Mouse (Mus musculus): ENCODE measurements around the gene Camk2g. TPM values are rescaled to one million over a fixed set of nuclear protein-coding genes. Genes with fewer than 3 reads are reported as not detected.

Gene Camk2g
- polyA plus RNA-seq, 1 experiment: 16.4 TPM

DNA sequence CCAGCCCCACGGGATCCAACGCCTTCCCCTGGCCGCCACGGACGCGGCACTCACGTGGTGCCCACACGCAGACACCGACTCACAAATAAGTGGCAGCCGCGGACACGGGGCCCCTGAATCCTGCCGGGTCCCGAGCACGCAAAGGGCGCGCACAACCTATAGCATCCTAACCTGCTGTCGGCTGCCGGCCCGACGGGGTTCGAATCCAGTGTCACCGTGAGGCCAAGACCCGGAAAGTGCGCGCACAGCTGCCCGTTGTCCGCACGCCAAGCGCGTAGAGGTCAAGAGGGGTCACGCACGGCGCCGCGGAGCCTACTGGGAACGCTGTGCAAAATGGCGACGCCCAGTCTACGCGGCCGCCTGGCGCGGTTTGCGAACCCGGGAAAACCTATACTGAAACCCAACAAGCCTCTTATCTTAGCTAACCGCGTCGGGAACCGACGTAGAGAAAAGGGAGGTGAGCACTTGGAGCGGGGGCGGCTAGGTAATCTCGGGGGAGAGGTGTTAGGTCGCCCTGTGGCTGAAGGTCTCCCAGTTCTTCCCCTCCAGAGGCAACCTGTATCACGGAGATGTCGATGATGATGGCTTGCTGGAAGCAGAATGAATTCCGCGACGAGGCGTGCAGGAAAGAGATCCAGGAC, 91.0 kb downstream of the Camk2g start, which contains the start of gene Chchd1:
Gene Chchd1 (plus strand): TSS at position 266 of the 641 bp plus-strand sequence.
- Histone ChIP-seq H3K27ac (ENCODE audit: control insufficient read depth, insufficient read depth, low read depth, low read length) (peak within 1 kb of the TSS; percentile 80), H3K4me3 (ENCODE audit: control insufficient read depth, low read depth, low read length) (peak within 1 kb of the TSS; percentile 91), H3K27me3 (ENCODE audit: control insufficient read depth, insufficient read depth, low read length) (no peaks in the 10 kb centered on the region), H3K4me1 (ENCODE audit: control insufficient read depth, insufficient read depth, low read length) (no peaks in the 10 kb centered on the region; the same call in 1 of the 2 replicates), H3K36me3 (ENCODE audit: control insufficient read depth, insufficient read depth, low read length) (no peaks in the 10 kb centered on the region)
- TF ChIP-seq CTCF (IDR thresholded peaks at IDR 0.05; ENCODE audit: control insufficient read depth, insufficient read depth, insufficient replicate concordance, low read depth, low read length): no peak
- TF ChIP-seq POLR2A (IDR thresholded peaks at IDR 0.05; ENCODE audit: control insufficient read depth, low read depth, low read length): peak; percentile 96

GRCm38 (mm10) chr14:20702096-20702740, 91.7 kb downstream of the Camk2g start:
- Histone ChIP-seq H3K4me3 (ENCODE audit: control insufficient read depth, low read depth, low read length) (peak overlapping the region; percentile 91), H3K4me1 (ENCODE audit: control insufficient read depth, insufficient read depth, low read length) (no peaks in the 10 kb centered on the region; the same call in 1 of the 2 replicates)

GRCm38 (mm10) chr14:20701554-20701953, 92.3 kb downstream of the Camk2g start:
- Histone ChIP-seq H3K4me3 (ENCODE audit: control insufficient read depth, low read depth, low read length) (peak overlapping the region; percentile 10; the same call in 1 of the 2 replicates), H3K36me3 (ENCODE audit: control insufficient read depth, insufficient read depth, low read length) (no peaks in the 10 kb centered on the region), H3K27ac (ENCODE audit: control insufficient read depth, insufficient read depth, low read depth, low read length) (no peak overlapping the region), H3K27me3 (ENCODE audit: control insufficient read depth, insufficient read depth, low read length) (no peaks in the 10 kb centered on the region), H3K4me1 (ENCODE audit: control insufficient read depth, insufficient read depth, low read length) (no peaks in the 10 kb centered on the region; the same call in 1 of the 2 replicates)
- TF ChIP-seq POLR2A (IDR thresholded peaks at IDR 0.05; ENCODE audit: control insufficient read depth, low read depth, low read length) (no peak), CTCF (IDR thresholded peaks at IDR 0.05; ENCODE audit: control insufficient read depth, insufficient read depth, insufficient replicate concordance, low read depth, low read length) (no peak)

More at GRCm38 (mm10) chr14:20702096-20702740, 91.7 kb downstream of the Camk2g start:
- Histone ChIP-seq H3K36me3 (ENCODE audit: control insufficient read depth, insufficient read depth, low read length) (no peaks in the 10 kb centered on the region), H3K27ac (ENCODE audit: control insufficient read depth, insufficient read depth, low read depth, low read length) (peak overlapping the region; percentile 80), H3K27me3 (ENCODE audit: control insufficient read depth, insufficient read depth, low read length) (no peaks in the 10 kb centered on the region)
- TF ChIP-seq CTCF (IDR thresholded peaks at IDR 0.05; ENCODE audit: control insufficient read depth, insufficient read depth, insufficient replicate concordance, low read depth, low read length) (no peak), POLR2A (IDR thresholded peaks at IDR 0.05; ENCODE audit: control insufficient read depth, low read depth, low read length) (no peak)

DNA sequence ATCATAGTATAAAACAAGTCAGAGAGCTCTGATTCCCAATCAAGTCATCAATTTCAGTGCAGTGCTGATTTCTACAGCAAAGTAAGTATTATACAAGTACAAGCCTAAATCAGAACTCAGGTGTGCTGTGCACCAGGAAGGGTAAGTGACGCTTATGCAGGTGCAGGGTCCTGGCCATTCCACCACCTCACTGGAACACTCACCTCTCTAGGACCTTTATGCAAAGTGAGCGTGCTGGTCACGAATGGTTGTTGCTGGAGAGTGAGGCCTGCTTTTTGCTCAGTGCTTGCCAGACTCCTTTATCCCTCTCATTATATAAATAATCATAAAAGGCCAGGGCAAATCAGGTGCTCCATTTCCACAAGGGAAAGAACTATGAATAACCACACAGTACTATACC, 93.5 kb downstream of the Camk2g start:
- no peak overlapping the region for H3K27ac ChIP-seq (ENCODE audit: control insufficient read depth, insufficient read depth, low read depth, low read length)

DNA sequence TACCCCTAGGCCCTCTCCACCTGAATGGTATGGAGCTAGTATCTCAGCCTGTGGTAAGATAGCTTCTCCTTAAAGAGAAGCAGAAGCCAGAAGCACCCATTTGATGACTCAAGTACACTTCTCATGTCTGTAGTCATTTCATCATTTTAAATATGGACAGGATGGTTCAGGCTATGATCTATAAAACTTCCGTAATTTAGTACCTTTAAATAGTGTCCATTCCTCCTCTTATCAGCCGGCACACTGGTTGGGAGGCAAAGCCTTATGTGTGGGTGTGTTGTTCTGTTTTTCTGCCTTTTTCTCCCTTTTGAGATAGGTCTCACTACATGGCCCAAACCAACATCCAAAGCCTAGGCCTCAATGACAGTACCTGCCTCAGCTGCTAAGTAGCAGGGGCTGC, 95.4 kb downstream of the Camk2g start:
- Histone ChIP-seq H3K27ac (ENCODE audit: control insufficient read depth, insufficient read depth, low read depth, low read length) (no peak overlapping the region), H3K4me3 (ENCODE audit: control insufficient read depth, low read depth, low read length) (no peak overlapping the region), H3K36me3 (ENCODE audit: control insufficient read depth, insufficient read depth, low read length) (no peaks in the 10 kb centered on the region), H3K4me1 (ENCODE audit: control insufficient read depth, insufficient read depth, low read length) (peaks cover 12% of the 10 kb centered on the region), H3K27me3 (ENCODE audit: control insufficient read depth, insufficient read depth, low read length) (no peaks in the 10 kb centered on the region)
- TF ChIP-seq CTCF (IDR thresholded peaks at IDR 0.05; ENCODE audit: control insufficient read depth, insufficient read depth, insufficient replicate concordance, low read depth, low read length) (no peak), POLR2A (IDR thresholded peaks at IDR 0.05; ENCODE audit: control insufficient read depth, low read depth, low read length) (no peak)

More for the DNA sequence above, 93.5 kb downstream of the Camk2g start:
- H3K4me3 ChIP-seq (ENCODE audit: control insufficient read depth, low read depth, low read length): no peak overlapping the region
- H3K36me3 ChIP-seq (ENCODE audit: control insufficient read depth, insufficient read depth, low read length): no peaks in the 10 kb centered on the region
- H3K27me3 ChIP-seq (ENCODE audit: control insufficient read depth, insufficient read depth, low read length): no peaks in the 10 kb centered on the region
- no peak for TF ChIP-seq CTCF (IDR thresholded peaks at IDR 0.05; ENCODE audit: control insufficient read depth, insufficient read depth, insufficient replicate concordance, low read depth, low read length)
- TF ChIP-seq POLR2A (IDR thresholded peaks at IDR 0.05; ENCODE audit: control insufficient read depth, low read depth, low read length): no peak
- peaks cover 7% of the 10 kb centered on the region for H3K4me1 ChIP-seq (ENCODE audit: control insufficient read depth, insufficient read depth, low read length)

DNA sequence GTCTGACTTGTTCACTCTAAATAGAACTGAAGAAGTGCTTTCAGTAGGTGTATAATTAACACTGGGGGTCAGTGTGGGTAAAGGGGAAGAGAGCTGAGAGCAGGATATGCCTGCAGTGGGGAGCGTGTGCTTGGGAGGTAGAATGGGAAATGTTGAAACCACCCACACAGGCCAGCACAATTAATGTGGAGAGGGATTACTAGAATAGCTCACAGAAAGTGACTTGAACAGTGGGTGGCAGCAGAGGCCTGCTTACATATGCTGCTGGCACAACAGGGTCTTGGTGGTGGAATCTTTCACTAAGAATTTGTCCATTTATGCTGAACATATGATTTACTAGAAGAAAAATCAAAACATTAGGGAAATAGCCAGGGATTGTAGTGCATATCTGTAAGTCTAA, 96.9 kb downstream of the Camk2g start:
- Histone ChIP-seq H3K27ac (ENCODE audit: control insufficient read depth, insufficient read depth, low read depth, low read length) (no peak overlapping the region), H3K36me3 (ENCODE audit: control insufficient read depth, insufficient read depth, low read length) (no peaks in the 10 kb centered on the region; the same call in 1 of the 2 replicates), H3K4me1 (ENCODE audit: control insufficient read depth, insufficient read depth, low read length) (peaks cover 12% of the 10 kb centered on the region), H3K27me3 (ENCODE audit: control insufficient read depth, insufficient read depth, low read length) (no peaks in the 10 kb centered on the region), H3K4me3 (ENCODE audit: control insufficient read depth, low read depth, low read length) (no peak overlapping the region)
- TF ChIP-seq CTCF (IDR thresholded peaks at IDR 0.05; ENCODE audit: control insufficient read depth, insufficient read depth, insufficient replicate concordance, low read depth, low read length): no peak
- no peak for TF ChIP-seq POLR2A (IDR thresholded peaks at IDR 0.05; ENCODE audit: control insufficient read depth, low read depth, low read length)

DNA sequence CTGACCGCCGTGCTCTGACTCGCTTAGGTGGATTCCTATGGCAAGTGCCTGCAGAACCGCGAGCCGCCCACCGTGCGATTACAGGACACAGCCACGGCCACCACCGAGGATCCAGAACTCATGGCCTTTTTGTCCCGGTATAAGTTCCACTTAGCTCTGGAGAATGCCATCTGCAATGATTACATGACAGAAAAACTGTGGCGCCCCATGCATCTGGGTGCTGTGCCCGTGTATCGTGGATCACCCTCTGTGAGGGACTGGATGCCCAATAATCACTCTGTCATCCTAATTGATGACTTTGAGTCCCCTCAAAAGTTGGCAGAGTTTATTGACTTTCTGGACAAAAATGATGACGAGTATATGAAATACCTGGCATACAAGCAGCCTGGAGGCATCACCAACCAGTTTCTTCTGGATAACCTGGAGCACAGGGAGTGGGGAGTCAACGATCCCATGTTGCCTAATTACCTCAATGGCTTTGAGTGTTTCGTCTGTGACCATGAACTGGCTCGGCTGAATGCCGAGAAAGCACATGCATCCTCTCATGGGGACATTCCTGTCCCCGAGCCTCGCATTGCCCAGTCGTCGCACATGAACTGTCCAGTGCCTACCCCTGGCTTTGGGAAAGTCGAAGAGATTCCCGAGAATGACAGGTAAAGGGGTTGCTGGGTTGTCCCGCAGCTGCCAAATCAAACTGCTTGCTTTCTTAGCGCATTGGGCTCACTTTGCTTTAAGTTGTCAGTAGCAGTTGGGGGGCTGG, 97.9 kb downstream of the Camk2g start:
- Histone ChIP-seq H3K27me3 (ENCODE audit: control insufficient read depth, insufficient read depth, low read length) (no peaks in the 10 kb centered on the region), H3K4me1 (ENCODE audit: control insufficient read depth, insufficient read depth, low read length) (peaks cover 12% of the 10 kb centered on the region), H3K36me3 (ENCODE audit: control insufficient read depth, insufficient read depth, low read length) (no peaks in the 10 kb centered on the region; the same call in 1 of the 2 replicates), H3K4me3 (ENCODE audit: control insufficient read depth, low read depth, low read length) (peak overlapping the region; percentile 88), H3K27ac (ENCODE audit: control insufficient read depth, insufficient read depth, low read depth, low read length) (peak overlapping the region; percentile 28; the same call in 1 of the 2 replicates)
- TF ChIP-seq CTCF (IDR thresholded peaks at IDR 0.05; ENCODE audit: control insufficient read depth, insufficient read depth, insufficient replicate concordance, low read depth, low read length) (no peak), POLR2A (IDR thresholded peaks at IDR 0.05; ENCODE audit: control insufficient read depth, low read depth, low read length) (no peak)
